Mouse (Mus musculus) limb, embryonic 13.5 days (tissue): ENCODE data around the gene Ppil1. TPM values are rescaled to one million over a fixed set of nuclear protein-coding genes. Genes with fewer than 3 reads are reported as not detected.
A peak's percentile ranks its signal among the peaks of the same experiment; 100 is the strongest.

ENCODE experiments used
- ATAC-seq: fragments of 200-750 bp; cut with Nextera tagmentation; 2 replicates; pipeline ENCODE4 v1.8.0; 2017; ENCODE audit warnings: low read depth, moderate number of reproducible peaks, moderate TSS enrichment; ENCODE audit not compliant: low FRiP score
- H3K27ac ChIP-seq: fragments of 300-500 bp; sonication (generic); 2 replicates; pipeline ENCODE4 v1.5.1; 2015; ENCODE audit warnings: inconsistent platforms, mild to moderate bottlenecking, moderate library complexity
- H3K27me3 ChIP-seq: fragments of 300-500 bp; sonication (generic); 2 replicates; pipeline ENCODE4 v1.6.1; 2015; ENCODE audit warnings: mild to moderate bottlenecking, inconsistent platforms
- H3K36me3 ChIP-seq: fragments of 300-500 bp; sonication (generic); 2 replicates; pipeline ENCODE4 v1.6.1; 2015; ENCODE audit warnings: inconsistent platforms, mild to moderate bottlenecking, moderate library complexity
- H3K4me1 ChIP-seq: fragments of 300-500 bp; sonication (generic); 2 replicates; pipeline ENCODE4 v1.6.1; 2015; ENCODE audit warnings: inconsistent platforms
- H3K4me2 ChIP-seq: fragments of 300-500 bp; sonication (generic); replicated peaks from 2 replicates; pipeline ENCODE4 v1.6.1; 2015; ENCODE audit warnings: inconsistent platforms, mild to moderate bottlenecking, moderate library complexity
- H3K4me3 ChIP-seq: fragments of 300-500 bp; sonication (generic); 2 replicates; pipeline ENCODE4 v1.5.1; 2015; ENCODE audit warnings: moderate library complexity, mild to moderate bottlenecking, inconsistent platforms
- H3K9ac ChIP-seq: fragments of 300-500 bp; sonication (generic); 2 replicates; pipeline ENCODE4 v1.6.1; 2015; ENCODE audit warnings: mild to moderate bottlenecking, inconsistent platforms
- H3K9me3 ChIP-seq: fragments of 300-500 bp; sonication (generic); 2 replicates; pipeline ENCODE4 v1.6.1; 2016; ENCODE audit warnings: inconsistent platforms
- WGBS: fragments of 180-500 bp; shearing (Covaris S2); methylation state at CpG from one replicate; pipeline ENCODE4 v1.1.7; 2015; 5-methylcytosine and 5-hydroxymethylcytosine counted together
- polyA plus RNA-seq: library from polyadenylated mRNA; unstranded; fragments of >200 nt; fragmentation: Nextera tagmentation; extraction: Ambion mirVana; gene quantifications from 2 replicates; pipeline ENCODE4 v1.2.1, GENCODE M21; 2015

Gene Ppil1
- polyA plus RNA-seq, 1 experiment from 2014 or later = 155 TPM

GRCm38 (mm10) chr17:29214193-29214456, 49.9 kb downstream of the Ppil1 start:
- Histone ChIP-seq H3K27ac (no peak overlapping the region), H3K9me3 (no peaks in the 10 kb centered on the region), H3K9ac (no peak overlapping the region), H3K36me3 (no peaks in the 10 kb centered on the region), H3K4me1 (peaks cover 24% of the 10 kb centered on the region), H3K4me3 (no peak overlapping the region), H3K4me2 (no peak overlapping the region), H3K27me3 (no peaks in the 10 kb centered on the region)
- ATAC-seq = no peak
- 62% methylated on average over 4 of the region's 4 CpGs for WGBS

GRCm38 (mm10) chr17:29213381-29214192, 50.4 kb downstream of the Ppil1 start:
- Histone ChIP-seq H3K4me3 (no peak overlapping the region), H3K9me3 (no peaks in the 10 kb centered on the region), H3K36me3 (no peaks in the 10 kb centered on the region), H3K9ac (no peak overlapping the region), H3K4me1 (peaks cover 24% of the 10 kb centered on the region), H3K4me2 (peak overlapping the region; percentile 47), H3K27me3 (no peaks in the 10 kb centered on the region), H3K27ac (no peak overlapping the region)
- no peak for ATAC-seq
- 11% methylated on average over 12 of the region's 12 CpGs for WGBS

- WGBS = 44% methylated on average over 7 of the region's 7 CpGs
- no peaks in the 10 kb centered on the region for H3K36me3 ChIP-seq
- H3K9me3 ChIP-seq = no peaks in the 10 kb centered on the region
- no peak overlapping the region for H3K27ac ChIP-seq
- peaks cover 24% of the 10 kb centered on the region for H3K4me1 ChIP-seq
- H3K27me3 ChIP-seq = no peaks in the 10 kb centered on the region
- no peak overlapping the region for H3K9ac ChIP-seq
- H3K4me3 ChIP-seq = no peak overlapping the region
- no peak overlapping the region for H3K4me2 ChIP-seq
- ATAC-seq = no peak
These were observed 52.1 kb downstream of the Ppil1 start for GRCm38 (mm10) chr17:29211836-29212235.

GRCm38 (mm10) chr17:29210037-29210436, 53.9 kb downstream of the Ppil1 start:
- WGBS = 98% methylated on average over 3 of the region's 3 CpGs
- ATAC-seq = no peak

GRCm38 (mm10) chr17:29206052-29206451, 57.9 kb downstream of the Ppil1 start:
- Histone ChIP-seq H3K27me3 (no peaks in the 10 kb centered on the region), H3K4me3 (no peak overlapping the region), H3K27ac (no peak overlapping the region), H3K4me2 (no peak overlapping the region), H3K9ac (no peak overlapping the region), H3K4me1 (no peaks in the 10 kb centered on the region), H3K9me3 (no peaks in the 10 kb centered on the region), H3K36me3 (no peaks in the 10 kb centered on the region)
- ATAC-seq = no peak
- WGBS = 77% methylated on average over 7 of the region's 7 CpGs

More at GRCm38 (mm10) chr17:29210037-29210436, 53.9 kb downstream of the Ppil1 start:
- Histone ChIP-seq H3K4me2 (no peak overlapping the region), H3K36me3 (no peaks in the 10 kb centered on the region), H3K9me3 (no peaks in the 10 kb centered on the region), H3K27me3 (no peaks in the 10 kb centered on the region), H3K9ac (no peak overlapping the region), H3K4me1 (peaks cover 20% of the 10 kb centered on the region), H3K4me3 (no peak overlapping the region), H3K27ac (no peak overlapping the region)

GRCm38 (mm10) chr17:29202604-29203003, 61.4 kb downstream of the Ppil1 start:
- ATAC-seq = no peak
- Histone ChIP-seq H3K27me3 (no peaks in the 10 kb centered on the region), H3K27ac (no peak overlapping the region), H3K36me3 (no peaks in the 10 kb centered on the region), H3K9me3 (no peaks in the 10 kb centered on the region), H3K9ac (no peak overlapping the region), H3K4me1 (peaks cover 11% of the 10 kb centered on the region), H3K4me3 (no peak overlapping the region), H3K4me2 (no peak overlapping the region)
- 85% methylated on average over 6 of the region's 6 CpGs for WGBS

Other genes starting within 250 kb of the Ppil1 start
- 694 and 714 TPM in 2 replicates for gene Srsf3, start 231.6 kb downstream of the Ppil1 start, polyA plus RNA-seq
- gene Cdkn1a, start 173.2 kb downstream of the Ppil1 start, polyA plus RNA-seq = 91.0 and 92.1 TPM in 2 replicates
- 0.34 and 0.80 TPM in 2 replicates for gene Rab44, start 150.0 kb downstream of the Ppil1 start, polyA plus RNA-seq
- gene Cpne5, start 26.0 kb downstream of the Ppil1 start, polyA plus RNA-seq = 10.4 and 12.7 TPM in 2 replicates
- 65.1 and 69.7 TPM in 2 replicates for gene BC004004, start 4.6 kb upstream of the Ppil1 start, polyA plus RNA-seq
- gene Pi16, start 53.5 kb upstream of the Ppil1 start, polyA plus RNA-seq = 0.45 and 0.46 TPM in 2 replicates
- 328 and 333 TPM in 2 replicates for gene Mtch1, start 83.7 kb upstream of the Ppil1 start, polyA plus RNA-seq
- 4.3 and 6.7 TPM in 2 replicates for gene Fgd2, start 96.7 kb upstream of the Ppil1 start, polyA plus RNA-seq
- gene Pim1, start 226.6 kb upstream of the Ppil1 start, polyA plus RNA-seq = 18.9 and 22.3 TPM in 2 replicates